Mouse (Mus musculus): Measurements from ENCODE around the gene Adap2.

DNA sequence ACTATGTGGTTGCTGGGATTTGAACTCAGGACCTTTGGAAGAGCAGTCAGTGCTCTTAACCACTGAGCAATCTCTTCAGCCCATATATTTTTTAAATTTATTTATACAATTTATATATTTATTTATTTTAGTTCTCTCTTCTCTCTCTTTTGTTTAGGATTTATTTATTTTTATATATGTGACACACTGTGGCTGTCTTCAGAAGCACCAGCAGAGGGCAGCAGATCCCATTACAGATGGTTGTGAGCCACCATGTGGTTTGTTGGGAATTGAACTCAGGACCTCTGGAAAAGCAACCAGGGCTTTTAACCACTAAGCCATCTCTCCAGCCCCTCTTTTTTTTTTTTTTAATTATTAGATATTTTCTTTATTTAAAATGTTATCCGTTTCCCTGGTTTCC lies 46.4 kb downstream of the Adap2 start:
- peak; percentile 23 for TF ChIP-seq CTCF (IDR thresholded peaks at IDR 0.05; ENCODE audit: control insufficient read depth, insufficient read depth, insufficient read length)
- TF ChIP-seq CEBPB (IDR thresholded peaks at IDR 0.05; ENCODE audit: low read depth): no peak
- no peak for TF ChIP-seq USF1 (IDR thresholded peaks at IDR 0.05; ENCODE audit: low read depth)
- TF ChIP-seq MAX (IDR thresholded peaks at IDR 0.05): no peak
- no peak for TF ChIP-seq MYOG (IDR thresholded peaks at IDR 0.05; ENCODE audit: control insufficient read depth, extremely low read depth, insufficient read length)
- no peak for TF ChIP-seq MYOD1 (IDR thresholded peaks at IDR 0.05; ENCODE audit: control insufficient read depth, insufficient read length, low read depth)
- TF ChIP-seq FOSL1 (IDR thresholded peaks at IDR 0.05; ENCODE audit: insufficient read depth, low read length, poor library complexity, severe bottlenecking): no peak

Data from C2C12 (cell line).